Mouse (Mus musculus) layer of hippocampus, adult 9-11 months (tissue): ENCODE data around the gene 1700003F12Rik.
A peak's percentile ranks its signal among the peaks of the same experiment; 100 is the strongest.

Source experiments
- DNase-seq: peaks from one replicate; pipeline ENCODE4 v3.0.0; 2022

Gene 1700003F12Rik

GRCm38 (mm10) chr2:154549886-154550189, 3.0 kb downstream of the 1700003F12Rik start:
- no peak for DNase-seq

- no peak for DNase-seq
Measured at GRCm38 (mm10) chr2:154550937-154551336, 4.1 kb downstream of the 1700003F12Rik start.

DNA sequence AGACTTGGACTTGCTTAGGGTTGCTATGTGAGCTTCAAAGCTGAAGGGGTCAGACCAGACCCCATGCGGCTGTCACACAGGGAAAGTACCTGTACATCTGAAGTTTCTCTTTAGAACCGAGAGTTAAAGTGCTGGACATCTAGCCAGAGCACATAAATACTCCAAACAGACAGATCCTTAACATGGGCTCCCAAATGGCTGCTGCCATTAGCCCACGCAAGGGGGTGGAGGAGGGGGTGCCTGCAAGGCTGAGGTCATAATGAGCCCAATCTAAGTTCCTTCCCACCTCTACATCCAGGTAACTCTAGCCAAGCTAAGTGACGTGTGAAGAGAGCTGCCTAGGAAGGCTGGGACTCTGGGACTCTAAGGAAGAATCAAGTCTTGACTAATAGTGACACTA, 4.6 kb downstream of the 1700003F12Rik start, which contains the start of gene Actl10:
TSS of gene Actl10 (plus strand) at position 301 of the 400 bp plus-strand sequence.
- no peak for DNase-seq

DNA sequence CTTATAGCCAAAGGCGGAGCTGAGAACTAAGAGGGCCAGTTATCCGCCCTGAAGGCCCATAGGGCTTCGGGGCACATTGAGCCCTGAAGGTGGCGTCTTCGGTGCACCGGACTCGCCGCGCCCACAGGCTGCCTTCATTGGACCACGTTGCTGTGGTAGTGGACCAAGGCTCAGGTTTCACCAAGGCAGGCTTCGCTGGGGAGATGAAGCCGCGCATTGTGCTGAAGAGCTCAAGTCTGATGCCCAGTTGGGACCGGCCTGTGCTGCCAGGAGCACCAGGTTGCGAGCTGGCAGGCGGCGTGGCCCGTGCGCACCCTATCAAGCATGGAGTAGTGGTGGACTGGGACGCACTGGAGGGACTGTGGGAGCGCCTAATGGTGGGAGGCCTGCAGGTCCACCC, 5.0 kb downstream of the 1700003F12Rik start:
- no peak for DNase-seq

GRCm38 (mm10) chr2:154552424-154552907, 5.6 kb downstream of the 1700003F12Rik start:
- peak; percentile 71 for DNase-seq

- peak; percentile 49 for DNase-seq
Measured at GRCm38 (mm10) chr2:154555235-154555634, 8.3 kb downstream of the 1700003F12Rik start.

DNA sequence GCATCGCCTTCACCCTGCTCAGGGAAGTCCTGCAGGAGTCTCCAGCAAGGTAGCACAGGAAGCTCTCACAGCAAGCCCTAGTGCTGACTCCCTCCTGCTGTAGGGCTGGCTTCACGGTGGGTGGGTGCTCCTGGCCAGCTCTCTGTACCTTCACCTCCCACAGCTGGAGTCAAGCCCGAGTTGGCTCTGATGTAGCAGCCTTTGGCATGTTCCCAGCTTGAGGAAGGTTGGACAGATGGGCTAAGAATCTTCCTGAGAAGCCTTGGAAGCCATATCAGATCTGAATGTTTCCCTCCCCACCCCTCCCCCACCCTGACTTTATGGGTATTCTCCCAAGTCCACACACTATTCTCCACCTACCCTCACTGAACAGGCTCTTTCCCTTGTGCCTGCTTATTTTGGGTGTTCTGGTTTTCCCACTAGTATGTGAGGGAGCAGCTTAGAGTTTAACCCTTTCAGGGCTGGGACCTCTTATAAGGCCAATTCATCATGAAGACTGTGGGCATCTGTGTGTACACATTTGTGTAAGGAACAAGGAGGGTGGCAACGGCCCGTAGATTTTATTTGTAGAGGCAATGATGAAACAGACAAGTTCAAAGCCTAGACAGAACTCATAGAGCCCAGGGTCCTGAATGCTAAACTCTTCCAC, 10.4 kb downstream of the 1700003F12Rik start:
- DNase-seq, result no peak

GRCm38 (mm10) chr2:154558264-154559039, 11.6 kb downstream of the 1700003F12Rik start, which contains the start of gene Necab3:
Gene Necab3 (minus strand): TSS chr2:154558890.
- no peak for DNase-seq

DNA sequence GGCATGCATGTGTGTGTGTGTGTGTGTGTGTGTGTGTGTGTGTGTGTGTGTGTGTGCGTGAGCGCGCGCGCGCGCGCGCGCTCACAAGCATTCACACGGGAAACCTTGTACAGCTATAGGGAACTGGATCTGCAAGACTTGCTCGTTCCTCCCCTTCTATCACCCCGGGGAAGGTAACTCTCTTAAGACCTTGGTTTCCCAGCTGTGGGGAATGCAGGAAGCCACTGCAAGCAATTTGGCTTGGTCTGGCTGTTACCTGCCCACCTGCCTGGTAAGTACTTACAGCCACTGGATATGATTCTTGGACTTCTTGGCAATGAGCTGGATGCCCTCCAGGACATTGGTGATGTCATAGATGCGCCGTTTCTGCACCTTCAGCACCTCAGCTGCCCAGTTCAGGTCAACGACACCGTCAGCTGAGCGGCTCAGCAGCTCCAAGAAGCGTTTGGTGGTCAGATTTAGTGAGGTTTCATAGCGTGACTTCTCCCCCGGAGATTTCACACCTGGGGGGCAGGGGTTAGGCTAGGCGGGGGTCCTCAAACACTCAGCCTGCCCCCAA, 16.8 kb downstream of the 1700003F12Rik start:
- DNase-seq, result no peak

GRCm38 (mm10) chr2:154565562-154565961, 18.7 kb downstream of the 1700003F12Rik start:
- DNase-seq, result no peak

GRCm38 (mm10) chr2:154566641-154567040, 19.8 kb downstream of the 1700003F12Rik start:
- no peak for DNase-seq

GRCm38 (mm10) chr2:154567766-154568165, 20.9 kb downstream of the 1700003F12Rik start:
- DNase-seq, result no peak

GRCm38 (mm10) chr2:154568329-154569070, 21.6 kb downstream of the 1700003F12Rik start:
- DNase-seq, result no peak

DNA sequence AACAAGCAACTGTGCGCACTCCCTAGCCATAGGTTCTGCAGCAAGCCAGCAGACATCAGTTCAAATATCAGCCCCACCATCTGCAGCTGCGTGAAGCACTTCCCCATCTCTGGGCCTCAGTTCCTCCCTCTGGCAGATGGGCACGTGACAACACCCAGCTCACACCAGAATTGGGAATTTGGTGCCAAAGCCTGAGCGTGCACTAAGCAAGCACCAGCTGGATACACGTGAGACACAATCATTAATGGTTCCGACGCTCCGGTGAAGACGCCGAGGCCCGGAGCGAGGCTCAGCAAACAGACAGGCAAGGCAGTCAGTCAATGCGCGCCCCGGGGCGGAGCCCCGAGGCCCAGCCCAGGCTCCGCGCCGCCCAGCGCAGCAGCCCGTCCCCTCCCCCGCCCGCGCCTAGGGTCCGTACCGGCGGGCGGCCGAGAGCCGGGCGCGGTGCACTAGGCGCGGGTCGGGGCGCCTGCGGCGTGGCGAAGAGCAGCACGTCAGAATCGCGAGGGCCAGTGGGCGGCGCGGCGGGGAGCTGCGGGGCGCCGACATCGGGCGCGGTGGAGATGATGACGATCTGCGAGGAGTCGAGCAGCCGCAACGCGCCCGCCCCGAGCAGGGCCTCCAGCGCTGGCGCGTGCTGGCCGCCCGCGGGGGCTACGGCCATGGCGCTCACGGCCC, 22.3 kb downstream of the 1700003F12Rik start:
- no peak for DNase-seq

DNA sequence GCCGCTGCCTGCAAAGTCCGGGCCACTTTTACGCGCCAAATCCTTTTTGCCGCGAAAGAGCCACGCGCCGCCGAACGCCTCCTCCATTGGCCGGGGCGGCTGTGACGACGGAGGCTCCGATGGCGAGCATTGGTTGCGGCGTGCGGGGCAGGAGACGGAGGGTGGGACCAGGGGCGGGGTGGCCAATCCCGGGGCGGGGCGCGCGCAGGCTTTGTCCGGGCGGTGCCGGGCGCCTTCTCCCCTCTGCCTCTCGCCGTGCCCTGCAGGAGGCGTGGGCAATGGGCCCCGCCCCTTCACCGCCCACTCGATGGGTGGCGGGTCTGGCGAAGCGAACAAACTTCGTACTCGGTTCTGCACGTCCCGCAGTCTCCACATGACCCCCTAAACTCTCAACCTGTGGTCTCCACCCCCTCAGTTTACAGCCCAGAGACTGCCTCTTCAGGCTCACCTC, 23.0 kb downstream of the 1700003F12Rik start, which contains the start of gene E2f1:
TSS of gene E2f1 (minus strand) at position 57 of the 451 bp plus-strand sequence.
- DNase-seq, result peak; percentile 91

DNA sequence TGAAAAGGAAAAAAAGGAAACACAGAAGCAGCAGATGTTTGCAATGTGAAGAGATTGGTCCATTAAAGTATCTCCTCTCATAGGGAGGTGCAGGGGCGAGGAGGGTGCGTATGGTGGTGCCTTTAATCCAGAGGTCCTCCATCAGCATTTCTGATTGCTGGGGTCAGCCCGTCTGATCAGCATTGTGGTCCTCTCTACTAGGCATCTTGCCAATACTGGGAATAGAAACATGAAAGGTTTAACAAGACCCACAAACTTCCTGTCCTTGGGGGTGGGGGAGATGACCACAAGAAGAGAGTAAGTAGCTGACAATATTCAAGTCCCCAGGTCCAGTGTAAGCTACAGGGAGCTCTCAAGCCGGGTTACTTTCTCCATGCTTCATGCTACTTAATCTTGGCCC, 23.8 kb downstream of the 1700003F12Rik start:
- DNase-seq, result no peak

GRCm38 (mm10) chr2:154571266-154571665, 24.4 kb downstream of the 1700003F12Rik start:
- DNase-seq, result no peak

GRCm38 (mm10) chr2:154571976-154572375, 25.1 kb downstream of the 1700003F12Rik start:
- DNase-seq, result no peak

GRCm38 (mm10) chr2:154572996-154573395, 26.1 kb downstream of the 1700003F12Rik start:
- DNase-seq, result no peak

DNA sequence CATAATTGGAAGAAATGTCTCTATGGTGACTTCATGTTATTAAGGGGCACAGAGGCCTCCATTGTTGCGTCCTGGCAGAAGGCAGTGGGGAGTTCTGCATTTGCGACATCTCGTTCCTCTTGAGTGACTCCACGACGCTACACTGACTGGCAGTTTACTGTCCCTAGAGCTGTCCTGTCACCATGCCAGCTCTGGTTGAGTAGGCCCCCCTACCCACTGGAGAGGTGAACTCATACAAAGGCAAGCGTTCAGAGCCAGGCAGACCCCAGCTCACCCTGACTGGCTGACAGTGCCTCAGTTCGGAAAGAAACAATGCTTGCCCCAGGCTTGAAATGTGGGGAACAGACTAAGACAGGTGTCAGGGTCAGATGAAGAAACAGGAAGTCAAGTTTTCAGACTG, 27.4 kb downstream of the 1700003F12Rik start:
- DNase-seq, result no peak

- DNase-seq, result no peak
Measured at GRCm38 (mm10) chr2:154576876-154577743, 30.2 kb downstream of the 1700003F12Rik start.
